Mouse (Mus musculus): ENCODE measurements around the gene Epha6. TPM values are rescaled to one million over a fixed set of nuclear protein-coding genes. Genes with fewer than 3 reads are reported as not detected.

The Epha6 gene
- polyA plus RNA-seq, 1 experiment = not detected

- H3K4me1 ChIP-seq (ENCODE audit: control insufficient read depth, insufficient read depth, low read length) = no peaks in the 10 kb centered on the region
- H3K4me3 ChIP-seq (ENCODE audit: insufficient read depth, low read length) = no peak overlapping the region
- no peak for TF ChIP-seq CTCF (IDR thresholded peaks at IDR 0.05; ENCODE audit: borderline replicate concordance, insufficient read depth, low read length)
- no peak for TF ChIP-seq POLR2A (IDR thresholded peaks at IDR 0.05; ENCODE audit: low read depth, low read length)
- H3K27ac ChIP-seq (ENCODE audit: insufficient read depth, low read length) = no peak overlapping the region
Measured at GRCm38 (mm10) chr16:60274109-60274508, 331.2 kb downstream of the Epha6 start.

- TF ChIP-seq CTCF (IDR thresholded peaks at IDR 0.05; ENCODE audit: borderline replicate concordance, insufficient read depth, low read length) (no peak), POLR2A (IDR thresholded peaks at IDR 0.05; ENCODE audit: low read depth, low read length) (no peak)
- Histone ChIP-seq H3K4me3 (ENCODE audit: insufficient read depth, low read length) (no peak overlapping the region), H3K27ac (ENCODE audit: insufficient read depth, low read length) (no peak overlapping the region), H3K4me1 (ENCODE audit: control insufficient read depth, insufficient read depth, low read length) (no peaks in the 10 kb centered on the region)
Measured at GRCm38 (mm10) chr16:60266367-60267351, 338.7 kb downstream of the Epha6 start.

GRCm38 (mm10) chr16:60264719-60265508 lies 340.4 kb downstream of the Epha6 start:
- H3K27ac ChIP-seq (ENCODE audit: insufficient read depth, low read length) = no peak overlapping the region
- H3K4me3 ChIP-seq (ENCODE audit: insufficient read depth, low read length) = no peak overlapping the region
- H3K4me1 ChIP-seq (ENCODE audit: control insufficient read depth, insufficient read depth, low read length) = no peaks in the 10 kb centered on the region
- TF ChIP-seq CTCF (IDR thresholded peaks at IDR 0.05; ENCODE audit: borderline replicate concordance, insufficient read depth, low read length) (no peak), POLR2A (IDR thresholded peaks at IDR 0.05; ENCODE audit: low read depth, low read length) (no peak)

GRCm38 (mm10) chr16:60258151-60258635 lies 347.1 kb downstream of the Epha6 start:
- no peak for TF ChIP-seq POLR2A (IDR thresholded peaks at IDR 0.05; ENCODE audit: low read depth, low read length)
- TF ChIP-seq CTCF (IDR thresholded peaks at IDR 0.05; ENCODE audit: borderline replicate concordance, insufficient read depth, low read length) = no peak
- no peaks in the 10 kb centered on the region for H3K4me1 ChIP-seq (ENCODE audit: control insufficient read depth, insufficient read depth, low read length)
- H3K27ac ChIP-seq (ENCODE audit: insufficient read depth, low read length) = no peak overlapping the region
- H3K4me3 ChIP-seq (ENCODE audit: insufficient read depth, low read length) = no peak overlapping the region

GRCm38 (mm10) chr16:60257623-60258022 lies 347.7 kb downstream of the Epha6 start:
- Histone ChIP-seq H3K27ac (ENCODE audit: insufficient read depth, low read length) (no peak overlapping the region), H3K4me1 (ENCODE audit: control insufficient read depth, insufficient read depth, low read length) (no peaks in the 10 kb centered on the region), H3K4me3 (ENCODE audit: insufficient read depth, low read length) (no peak overlapping the region)
- TF ChIP-seq CTCF (IDR thresholded peaks at IDR 0.05; ENCODE audit: borderline replicate concordance, insufficient read depth, low read length) (no peak), POLR2A (IDR thresholded peaks at IDR 0.05; ENCODE audit: low read depth, low read length) (no peak)

GRCm38 (mm10) chr16:60257044-60257443 lies 348.3 kb downstream of the Epha6 start:
- no peak for TF ChIP-seq CTCF (IDR thresholded peaks at IDR 0.05; ENCODE audit: borderline replicate concordance, insufficient read depth, low read length)
- no peak for TF ChIP-seq POLR2A (IDR thresholded peaks at IDR 0.05; ENCODE audit: low read depth, low read length)
- Histone ChIP-seq H3K4me3 (ENCODE audit: insufficient read depth, low read length) (no peak overlapping the region), H3K27ac (ENCODE audit: insufficient read depth, low read length) (no peak overlapping the region), H3K4me1 (ENCODE audit: control insufficient read depth, insufficient read depth, low read length) (no peaks in the 10 kb centered on the region)

GRCm38 (mm10) chr16:60239356-60240190 lies 365.8 kb downstream of the Epha6 start:
- H3K4me1 ChIP-seq (ENCODE audit: control insufficient read depth, insufficient read depth, low read length) = no peaks in the 10 kb centered on the region
- no peak for TF ChIP-seq POLR2A (IDR thresholded peaks at IDR 0.05; ENCODE audit: low read depth, low read length)
- no peak for TF ChIP-seq CTCF (IDR thresholded peaks at IDR 0.05; ENCODE audit: borderline replicate concordance, insufficient read depth, low read length)
- H3K27ac ChIP-seq (ENCODE audit: insufficient read depth, low read length) = no peak overlapping the region
- H3K4me3 ChIP-seq (ENCODE audit: insufficient read depth, low read length) = no peak overlapping the region

GRCm38 (mm10) chr16:60233985-60234766 lies 371.2 kb downstream of the Epha6 start:
- TF ChIP-seq POLR2A (IDR thresholded peaks at IDR 0.05; ENCODE audit: low read depth, low read length) = no peak
- TF ChIP-seq CTCF (IDR thresholded peaks at IDR 0.05; ENCODE audit: borderline replicate concordance, insufficient read depth, low read length) = no peak
- H3K4me3 ChIP-seq (ENCODE audit: insufficient read depth, low read length) = no peak overlapping the region
- no peaks in the 10 kb centered on the region for H3K4me1 ChIP-seq (ENCODE audit: control insufficient read depth, insufficient read depth, low read length)
- no peak overlapping the region for H3K27ac ChIP-seq (ENCODE audit: insufficient read depth, low read length)

Data from embryonic fibroblast, embryonic 13.5 days (primary cell).